Mouse (Mus musculus): ENCODE measurements around the gene Actr1a.

- TF ChIP-seq CTCF (IDR thresholded peaks at IDR 0.05; ENCODE audit: low read depth, low read length) (no peak), POLR2A (IDR thresholded peaks at IDR 0.05; ENCODE audit: insufficient read depth, low read length) (no peak)
These were observed 33.7 kb upstream of the Actr1a start for GRCm38 (mm10) chr19:46429250-46429649.

Measured in ES-Bruce4 (cell line).